Mouse (Mus musculus) T-helper 2 cell (primary cell): ENCODE results near the gene B3gat3.

ENCODE experiments used
- in situ Hi-C: fragments of 300-600 bp; cut with MboI, MseI; formaldehyde crosslinking; loops from one replicate; pipeline ENCODE4 v1.15.1; 2025; ENCODE audit warnings: high pct_unique_total_duplicates

B3gat3 gene

DNA sequence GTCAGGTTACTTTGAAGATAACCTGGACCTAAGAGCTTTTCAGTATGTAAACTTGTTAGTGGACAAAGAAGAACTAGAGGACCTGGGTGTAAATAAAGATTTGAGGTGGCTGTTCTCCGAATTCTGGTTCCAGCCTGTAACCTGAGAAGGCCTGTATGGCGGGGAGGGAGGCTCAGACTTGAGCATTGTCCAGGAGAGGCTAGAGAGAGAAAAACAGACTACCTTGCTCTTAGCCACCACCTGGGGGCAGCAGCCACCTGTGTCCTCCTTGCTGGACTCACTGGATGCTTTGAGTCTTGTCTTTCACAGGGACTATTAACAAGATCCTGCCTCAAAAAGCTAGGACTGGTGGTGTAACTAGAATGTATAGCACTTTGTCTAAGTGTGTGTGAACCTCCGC, 56.4 kb downstream of the B3gat3 start:
- in situ Hi-C loops = no loop called here
